Mouse (Mus musculus) embryo, embryonic 11.5 days (tissue): ENCODE measurements at regions not wholly inside any gene's neighbourhood (a gene's known extent, or its start where the extent isn't known, plus 50 kb on each side); places are given as distances from the start of the nearest gene placed in this dataset.

Experiments used
- DNase-seq: peaks from one replicate; pipeline ENCODE4 v3.0.0-alpha.2; 2012; ENCODE audit warnings: low read depth, low spot score

DNA sequence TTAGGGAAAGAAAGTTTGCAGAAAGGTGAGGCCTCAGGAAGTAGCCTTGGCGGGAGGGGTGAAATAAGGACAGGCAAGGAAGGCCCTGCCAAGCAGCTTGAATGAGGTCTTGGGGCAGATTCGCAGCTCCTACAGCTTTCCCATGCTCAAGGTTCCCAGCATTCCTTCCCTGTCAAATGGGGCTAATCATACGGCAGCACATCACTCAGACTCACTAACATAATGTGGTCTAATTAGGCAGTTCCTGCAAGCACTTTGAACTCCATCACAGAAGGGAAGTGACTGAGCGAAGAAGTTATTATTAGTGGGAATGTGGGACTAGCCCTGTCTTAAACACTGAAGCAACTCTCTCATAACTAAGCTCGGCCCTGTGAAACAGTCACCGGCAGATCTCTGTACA lies 87.1 kb upstream of the Gm10260 start:
- DNase-seq = no peak

DNA sequence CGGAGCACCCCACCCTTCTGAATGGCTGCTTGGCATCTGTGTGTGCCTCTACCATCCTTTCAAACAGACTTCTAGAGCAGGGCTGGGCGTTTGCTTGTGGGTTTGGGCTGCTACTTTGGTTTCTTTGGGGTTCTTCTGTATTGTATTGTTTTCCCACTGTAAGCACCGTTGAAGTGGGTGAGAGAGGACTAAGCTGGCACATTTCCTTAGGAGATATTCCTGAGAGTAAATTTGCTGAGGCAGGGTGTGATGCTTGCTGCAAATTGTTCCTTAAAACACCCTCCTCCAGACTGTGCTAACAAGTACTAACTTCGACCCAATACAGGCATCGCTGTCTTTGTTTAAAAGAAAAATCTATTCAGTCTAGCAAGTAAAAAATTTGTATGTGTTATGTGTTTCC lies 84.7 kb upstream of the Gm10260 start:
- no peak for DNase-seq

DNA sequence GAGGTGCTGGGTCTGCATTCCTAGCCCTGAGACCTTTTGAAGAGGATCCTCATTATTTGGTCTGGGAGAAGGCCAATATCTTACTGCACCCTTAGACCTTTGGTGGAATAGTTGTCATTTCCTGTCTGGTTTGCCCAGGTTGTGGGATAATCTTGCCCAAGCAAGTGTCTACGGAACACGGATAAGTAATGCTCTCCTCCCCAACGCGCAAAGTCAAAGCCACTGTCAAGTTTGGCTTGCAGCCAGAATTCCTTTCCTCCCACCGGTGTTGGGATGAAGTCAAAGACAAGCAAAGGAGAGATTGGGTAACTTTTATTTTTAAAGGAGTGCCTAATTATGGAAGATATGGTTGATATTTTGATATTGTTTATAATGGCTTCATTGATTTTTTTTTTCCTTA lies 82.4 kb upstream of the Gm10260 start:
- no peak for DNase-seq

DNA sequence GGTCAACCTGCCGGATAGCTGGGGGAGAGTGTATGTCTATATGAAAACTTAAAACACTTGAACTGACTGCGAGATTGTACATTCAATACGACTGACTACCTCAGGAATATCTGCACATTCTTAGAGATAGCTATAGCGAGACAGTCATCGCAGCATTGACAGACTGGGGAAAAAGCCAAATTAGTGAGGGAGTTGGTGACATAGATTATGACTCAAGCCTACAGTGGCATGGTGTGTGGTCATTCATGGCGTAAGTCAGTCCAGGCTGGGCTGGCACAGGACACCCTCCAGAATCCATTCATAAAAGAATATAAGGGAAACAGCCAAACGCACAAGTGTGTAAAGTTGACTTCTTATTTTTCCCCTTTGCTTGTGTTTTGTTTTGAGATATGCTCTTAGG lies 81.1 kb upstream of the Gm10260 start:
- DNase-seq = no peak

DNA sequence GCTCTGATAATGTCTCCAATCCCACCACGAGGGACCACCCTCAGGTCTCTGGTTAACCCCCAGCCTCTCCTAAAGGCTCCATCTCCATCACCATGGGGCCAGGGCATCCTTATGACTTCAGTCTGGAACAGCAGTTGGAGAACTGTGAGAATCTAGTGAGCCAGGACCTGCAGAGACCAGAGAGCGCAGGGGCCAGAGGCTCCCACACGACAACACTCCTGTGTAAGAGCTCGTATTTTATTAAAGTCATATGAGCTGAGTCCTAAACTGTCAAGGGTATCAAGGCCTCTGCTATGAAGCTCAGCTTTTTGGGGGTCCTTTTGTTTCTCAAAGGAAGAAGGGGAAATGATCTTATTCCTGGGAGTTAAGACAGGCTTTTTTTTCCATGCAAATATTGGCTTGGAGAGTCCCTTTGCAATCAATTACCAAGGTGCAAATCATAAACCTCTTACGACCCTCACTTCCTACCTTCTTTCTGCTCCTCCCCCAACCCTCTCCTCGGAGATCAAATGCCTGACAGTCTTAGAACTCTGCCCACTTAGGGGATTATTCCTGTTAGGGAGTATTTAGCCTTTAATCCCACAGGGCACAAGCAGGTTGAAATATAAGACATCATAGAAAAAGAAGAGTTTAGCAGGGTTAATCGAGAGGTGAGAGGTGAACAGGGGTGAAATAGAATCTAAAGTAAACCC lies 79.3 kb upstream of the Gm10260 start:
- DNase-seq = no peak

DNA sequence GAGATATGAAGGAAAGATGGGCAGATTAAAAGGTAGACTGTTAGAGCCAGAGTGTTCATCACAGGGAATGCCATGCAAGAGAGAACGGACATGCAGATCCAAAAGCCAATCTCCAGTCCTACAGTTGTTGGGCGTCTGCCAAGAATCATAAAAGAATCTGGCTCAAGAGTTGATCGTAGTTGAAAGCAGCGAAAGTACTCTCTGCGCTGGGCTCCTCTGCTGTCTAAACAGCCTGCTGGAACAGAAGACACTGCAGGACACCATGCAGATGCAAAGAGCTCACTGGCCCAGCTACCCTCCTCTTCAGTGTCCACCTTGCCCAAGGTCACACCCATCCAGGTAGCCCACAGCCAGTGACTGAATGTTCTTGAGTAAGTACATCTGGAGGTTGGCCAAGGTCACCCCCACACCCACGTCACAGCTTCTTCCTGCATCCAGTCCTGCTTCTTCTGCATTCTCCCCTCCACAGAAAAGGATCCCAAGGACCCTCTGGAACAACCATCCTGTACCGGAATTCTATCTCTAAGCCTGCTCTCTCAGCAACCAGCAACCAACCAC lies 77.1 kb upstream of the Gm10260 start:
- DNase-seq = no peak

DNA sequence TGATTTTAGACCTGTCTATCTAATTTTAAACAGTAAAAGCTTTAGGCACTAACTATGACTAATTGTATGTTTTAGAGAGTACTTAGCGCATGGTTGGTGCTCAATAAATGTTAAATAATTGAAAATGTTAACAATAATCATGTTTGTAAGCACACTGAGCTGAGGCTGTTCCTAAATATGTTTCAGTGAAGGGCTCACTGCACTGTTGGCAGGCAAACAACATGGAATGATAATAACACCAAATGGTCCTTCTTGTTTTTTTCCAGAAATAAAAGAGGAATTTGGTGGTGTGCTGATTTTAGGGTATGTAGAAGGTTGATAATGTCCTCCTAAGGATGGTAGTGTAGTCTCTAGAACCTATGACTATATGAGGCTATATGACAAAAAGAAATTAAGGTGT lies 72.0 kb upstream of the Gm10260 start:
- DNase-seq = no peak

DNA sequence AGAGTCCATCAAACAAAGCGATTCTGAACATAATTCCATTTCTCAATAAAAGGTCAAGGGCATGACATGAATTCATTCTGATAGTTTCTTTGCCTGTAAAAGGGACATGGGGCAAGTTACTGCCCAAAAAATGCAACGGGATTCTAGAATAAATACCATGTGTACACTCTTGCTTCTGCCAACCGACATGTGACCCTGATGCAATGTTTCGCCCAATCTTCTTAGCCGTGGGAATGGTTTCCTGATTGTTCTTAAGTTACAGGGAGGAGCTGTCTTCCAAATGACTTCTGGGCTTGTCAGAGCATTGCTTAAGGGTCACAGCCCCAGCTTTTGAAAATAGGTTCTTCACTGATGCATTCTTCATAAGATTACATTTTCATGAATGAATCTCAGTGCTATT lies 71.4 kb upstream of the Gm10260 start:
- DNase-seq = no peak

DNA sequence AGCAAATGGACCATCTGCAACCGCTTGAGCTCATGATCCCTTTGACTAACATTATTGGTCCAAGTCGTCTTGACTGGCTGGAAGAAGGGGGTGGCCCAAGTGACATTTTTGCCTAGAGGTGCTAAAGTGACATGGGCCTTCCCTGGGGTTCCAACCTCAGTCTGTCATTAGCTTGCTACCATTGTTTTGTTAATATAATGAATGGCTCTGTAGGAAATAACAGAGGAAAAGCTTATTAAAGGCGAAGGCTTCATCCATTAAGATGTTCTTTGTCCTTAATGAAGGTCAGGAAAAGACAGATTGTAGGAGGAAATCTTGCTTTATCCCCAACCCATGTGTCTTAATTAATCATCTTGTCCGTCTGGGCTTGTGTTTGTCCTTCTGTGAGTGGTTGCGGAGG lies 69.1 kb upstream of the Gm10260 start:
- no peak for DNase-seq

DNA sequence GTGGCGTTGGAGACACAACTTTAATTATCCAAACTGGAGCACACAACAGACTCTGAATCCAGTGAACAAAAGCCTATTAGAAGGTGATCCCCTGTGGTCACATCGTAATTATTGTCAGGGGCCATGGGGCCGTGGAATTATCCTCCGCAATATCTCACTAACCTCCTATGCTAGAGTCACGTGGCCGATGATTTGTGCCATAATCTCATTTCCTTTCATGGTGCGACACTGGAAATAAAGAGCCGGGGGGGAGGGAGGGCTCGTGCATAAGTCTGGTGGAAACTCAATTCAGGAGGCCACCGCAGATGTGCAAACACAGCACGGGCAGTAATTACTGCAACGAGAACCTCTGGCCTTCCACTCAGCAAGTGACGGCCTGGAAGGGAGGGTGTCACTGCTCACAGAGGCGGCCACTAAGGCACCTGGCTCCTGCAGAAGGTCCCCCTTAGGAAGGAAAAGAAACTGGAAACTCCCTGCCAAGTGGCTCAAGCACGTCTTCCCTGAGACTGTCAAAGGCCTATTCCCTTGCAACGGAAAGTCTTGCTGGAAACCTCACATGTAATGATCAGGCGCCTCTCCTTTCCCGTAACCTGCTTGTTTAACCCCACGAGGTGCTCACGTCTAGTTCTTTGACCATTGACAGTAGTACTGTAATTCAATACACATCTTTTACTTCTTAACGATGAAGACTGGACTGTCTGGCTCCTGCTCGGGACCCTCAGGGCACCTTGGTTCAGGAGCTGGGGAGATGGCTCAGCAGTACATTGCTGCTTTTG lies 65.6 kb upstream of the Gm10260 start:
- peak; percentile 46 for DNase-seq

DNA sequence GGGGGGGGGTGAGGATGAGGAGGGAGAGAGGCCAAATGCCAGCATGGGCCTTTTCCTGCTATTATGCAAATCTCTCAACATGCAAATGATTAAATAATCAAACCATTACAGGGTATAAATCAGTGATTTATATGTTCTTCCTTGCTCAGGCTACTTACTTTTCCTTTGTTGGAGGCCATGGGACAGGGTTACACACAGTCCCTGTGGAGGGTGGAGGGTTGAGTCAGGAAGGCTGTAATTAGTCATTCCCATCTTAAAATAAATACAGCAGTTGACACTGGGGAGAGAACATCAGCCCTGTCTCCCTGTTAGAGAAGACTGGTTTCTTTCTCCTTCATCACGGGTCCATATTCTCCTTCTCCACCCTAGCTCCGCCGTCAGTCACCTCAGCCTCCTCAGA lies 64.9 kb upstream of the Gm10260 start:
- DNase-seq = no peak

DNA sequence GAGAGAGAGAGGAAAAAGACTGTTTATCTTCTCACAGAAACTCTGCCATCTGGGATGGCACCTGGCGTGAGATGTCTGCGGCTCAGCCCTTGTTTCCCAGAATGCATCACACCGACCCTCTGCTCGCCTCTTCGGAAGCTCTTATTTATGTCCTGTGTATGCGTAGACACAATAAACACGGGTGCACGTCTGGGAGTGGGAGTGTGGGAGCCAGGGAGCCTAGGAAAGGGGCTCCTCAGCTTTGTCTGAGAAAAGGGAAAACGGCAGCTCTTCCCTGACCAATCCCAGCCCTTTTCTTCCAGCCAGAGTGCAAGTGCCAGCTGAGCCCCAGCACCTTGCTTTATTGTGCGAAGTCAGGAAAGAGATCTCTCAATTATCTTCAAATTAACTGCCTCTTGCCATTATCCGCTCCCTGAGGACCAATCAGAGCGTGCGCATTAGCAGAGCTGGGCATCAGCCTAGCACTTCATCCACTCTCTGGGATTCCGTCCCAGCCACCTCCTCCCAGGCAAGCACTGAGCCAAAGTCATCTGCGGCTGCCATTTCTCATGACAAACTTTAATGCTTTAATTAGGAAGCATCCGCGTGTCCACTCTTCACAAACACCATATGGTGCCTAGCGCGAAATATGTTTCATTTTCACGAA lies 63.8 kb upstream of the Gm10260 start:
- no peak for DNase-seq

DNA sequence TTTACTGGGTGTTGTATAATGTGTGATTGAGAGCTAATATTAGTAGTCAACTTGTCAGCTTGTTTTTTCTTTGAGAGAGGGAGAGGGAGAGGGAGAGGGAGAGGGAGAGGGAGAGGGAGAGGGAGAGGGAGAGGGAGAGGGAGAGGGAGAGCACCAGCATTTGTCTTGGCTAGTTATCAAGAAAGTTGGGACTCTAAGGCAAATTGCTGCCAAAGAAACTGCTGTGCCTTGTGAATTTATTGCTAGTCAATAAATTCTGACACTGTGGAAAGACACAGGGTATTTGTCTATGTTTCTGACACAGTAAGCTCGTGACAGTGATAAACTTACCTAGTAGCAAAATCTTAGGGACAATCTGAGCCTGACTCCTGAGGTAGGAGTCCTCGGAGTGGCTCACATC lies 61.2 kb upstream of the Gm10260 start:
- no peak for DNase-seq

DNA sequence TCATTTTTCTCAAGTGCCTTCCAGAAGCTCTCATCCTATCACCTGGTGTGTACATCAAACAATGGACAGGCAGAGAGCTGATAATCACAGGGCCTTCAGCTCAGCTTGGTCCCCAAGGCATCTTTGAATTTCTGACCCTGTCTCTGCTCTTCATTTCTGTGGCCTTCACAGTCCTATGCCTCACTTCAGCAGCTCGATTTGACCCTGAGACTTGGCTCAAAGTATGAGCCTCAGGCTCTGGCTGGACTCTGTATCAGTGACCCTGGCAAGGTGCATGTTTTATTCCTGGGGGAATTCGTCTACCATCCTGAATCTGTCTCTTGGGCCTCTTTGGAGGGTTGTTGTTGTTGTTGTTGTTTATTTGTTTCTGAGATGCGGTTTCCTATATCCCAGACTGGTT lies 60.6 kb upstream of the Gm10260 start:
- DNase-seq = no peak

DNA sequence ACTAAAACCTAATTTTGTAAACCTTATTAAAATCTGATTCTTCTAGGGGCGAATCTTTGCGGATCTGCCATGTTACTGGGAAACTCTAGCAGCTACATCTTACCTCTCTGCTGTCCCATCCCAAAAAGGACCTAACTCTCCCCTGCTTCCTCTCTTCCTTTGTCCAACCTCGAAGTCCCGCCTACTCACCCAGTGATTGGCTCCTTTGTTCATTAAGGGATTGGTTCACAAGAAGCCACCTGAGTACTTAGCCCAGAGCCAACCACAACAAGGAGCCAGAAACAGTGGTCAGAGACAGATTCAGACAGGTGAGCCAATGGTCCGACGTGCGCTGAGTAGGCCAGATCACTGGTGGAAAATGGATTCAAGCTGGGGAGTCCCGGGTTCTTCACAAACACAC lies 60.0 kb upstream of the Gm10260 start:
- no peak for DNase-seq

DNA sequence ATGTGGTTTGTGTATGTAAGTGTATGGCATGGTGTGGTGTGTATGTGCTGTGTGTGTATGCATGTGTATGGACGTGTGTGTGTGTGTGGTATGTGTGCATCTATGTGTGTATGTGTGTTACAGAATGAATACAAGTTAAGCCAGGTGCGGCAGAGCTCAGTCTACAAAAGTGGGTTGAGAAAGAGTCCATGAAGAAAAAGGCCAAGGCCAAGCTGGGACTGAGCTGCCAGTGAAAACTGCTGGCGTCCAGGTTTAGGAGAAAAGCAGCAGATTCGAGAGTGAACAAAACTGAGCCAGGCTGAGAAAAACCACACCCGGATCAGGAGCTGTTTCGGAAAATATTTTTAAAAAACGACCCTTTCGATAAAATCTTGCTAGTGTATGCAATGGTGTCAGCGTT lies 58.6 kb upstream of the Gm10260 start:
- DNase-seq = no peak

DNA sequence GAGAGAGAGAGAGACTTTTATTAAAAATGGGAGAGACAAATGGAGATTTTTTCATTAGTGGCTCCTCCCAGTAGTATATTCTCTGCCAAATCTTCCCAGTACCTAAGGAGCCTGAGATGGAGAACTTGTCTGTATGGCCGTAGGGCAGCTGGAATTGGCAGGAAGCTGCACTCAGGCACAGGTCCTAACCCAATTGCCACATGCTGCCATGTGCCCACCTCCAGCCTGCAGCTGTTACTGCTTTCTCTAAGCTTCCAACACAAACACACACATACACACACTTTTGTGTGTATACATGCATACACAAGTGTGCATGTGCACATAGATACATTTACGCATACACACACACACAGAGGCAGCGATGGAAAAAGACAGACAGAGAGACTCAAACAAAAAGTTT lies 56.5 kb upstream of the Gm10260 start:
- DNase-seq = no peak
